Mouse (Mus musculus) midbrain, embryonic 10.5 days (tissue): Measurements from ENCODE around the gene Dgkg. TPM values are rescaled to one million over a fixed set of nuclear protein-coding genes. Genes with fewer than 3 reads are reported as not detected.

ENCODE experiments used
- DNase-seq: peaks from one replicate; pipeline ENCODE4 v3.0.0-alpha.2; 2017; ENCODE audit warnings: low spot score
- H3K27ac ChIP-seq: fragments of 300-500 bp; sonication (generic); replicated peaks from 2 replicates; pipeline ENCODE4 v1.5.1; 2016; ENCODE audit warnings: mild to moderate bottlenecking
- H3K27me3 ChIP-seq: fragments of 300-500 bp; sonication (generic); 2 replicates; pipeline ENCODE4 v1.6.1; 2016; ENCODE audit warnings: low read depth, mild to moderate bottlenecking; ENCODE audit not compliant: poor library complexity, severe bottlenecking
- H3K36me3 ChIP-seq: fragments of 300-500 bp; sonication (generic); 2 replicates; pipeline ENCODE4 v1.6.1; 2016; ENCODE audit warnings: mild to moderate bottlenecking, moderate library complexity
- H3K4me1 ChIP-seq: fragments of 300-500 bp; sonication (generic); 2 replicates; pipeline ENCODE4 v1.6.1; 2016
- H3K4me3 ChIP-seq: fragments of 300-500 bp; sonication (generic); 2 replicates; pipeline ENCODE4 v1.5.1; 2016; ENCODE audit warnings: mild to moderate bottlenecking, moderate library complexity
- H3K9me3 ChIP-seq: fragments of 300-500 bp; sonication (generic); replicated peaks from 2 replicates; pipeline ENCODE4 v1.6.1; 2016; ENCODE audit warnings: mild to moderate bottlenecking
- whole genome bisulfite sequencing: fragments of 180-500 bp; shearing (Covaris S2); methylation state at CpG from one replicate; pipeline ENCODE4 v1.1.7; 2016; 5-methylcytosine and 5-hydroxymethylcytosine counted together
- microRNA-seq: library from miRNA; unstranded; fragments of <30 nt; microRNA quantifications from one replicate; pipeline ENCODE4, GENCODE M21; 2017
- polyA plus RNA-seq: library from polyadenylated mRNA; unstranded; fragments of >200 nt; fragmentation: Nextera tagmentation; extraction: Ambion mirVana; gene quantifications from 2 replicates; pipeline ENCODE4 v1.2.1, GENCODE M21; 2016

Dgkg gene
- polyA plus RNA-seq, 1 experiment from 2014 or later, result 0.07 TPM

GRCm38 (mm10) chr16:22434530-22434929, 222.5 kb downstream of the Dgkg start:
- Histone ChIP-seq H3K36me3 (peaks cover 3% of the 10 kb centered on the region; the same call in 1 of the 2 replicates), H3K4me3 (peak overlapping the region; percentile 30; the same call in 1 of the 2 replicates), H3K4me1 (peaks cover 57% of the 10 kb centered on the region), H3K9me3 (no peaks in the 10 kb centered on the region), H3K27ac (no peak overlapping the region; the same call in 1 of the 2 replicates), H3K27me3 (peaks cover 76% of the 10 kb centered on the region)
- 52% methylated on average over 5 of the region's 5 CpGs for WGBS
- DNase-seq, result no peak

DNA sequence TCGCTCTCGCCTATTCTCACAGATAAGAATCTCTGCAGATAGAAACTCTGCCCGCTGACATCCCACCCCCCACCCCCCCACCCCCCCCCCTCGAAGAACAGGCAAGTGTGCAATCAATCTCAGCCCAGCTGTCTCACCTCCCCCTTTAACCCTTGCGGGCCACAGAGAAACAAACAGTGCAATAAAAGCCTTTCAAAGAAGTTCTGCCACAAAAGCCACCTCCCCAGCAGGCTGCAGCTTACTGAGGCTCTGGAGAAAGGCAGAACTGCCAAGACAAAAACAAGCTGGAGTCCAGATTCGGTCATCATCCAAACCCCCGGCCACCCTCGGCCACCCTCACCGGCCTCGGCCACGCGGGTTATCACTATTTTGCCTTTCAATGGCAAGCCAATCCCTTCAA, 223.1 kb downstream of the Dgkg start:
- H3K4me1 ChIP-seq, result peaks cover 58% of the 10 kb centered on the region
- peak; percentile 50 for DNase-seq
- H3K27me3 ChIP-seq, result peaks cover 79% of the 10 kb centered on the region
- no peaks in the 10 kb centered on the region for H3K9me3 ChIP-seq
- H3K36me3 ChIP-seq, result peaks cover 3% of the 10 kb centered on the region; the same call in 1 of the 2 replicates
- 12% methylated on average over 12 of the region's 12 CpGs for WGBS
- peak overlapping the region; percentile 30 for H3K4me3 ChIP-seq
- H3K27ac ChIP-seq, result peak overlapping the region; percentile 43; the same call in 1 of the 2 replicates

DNA sequence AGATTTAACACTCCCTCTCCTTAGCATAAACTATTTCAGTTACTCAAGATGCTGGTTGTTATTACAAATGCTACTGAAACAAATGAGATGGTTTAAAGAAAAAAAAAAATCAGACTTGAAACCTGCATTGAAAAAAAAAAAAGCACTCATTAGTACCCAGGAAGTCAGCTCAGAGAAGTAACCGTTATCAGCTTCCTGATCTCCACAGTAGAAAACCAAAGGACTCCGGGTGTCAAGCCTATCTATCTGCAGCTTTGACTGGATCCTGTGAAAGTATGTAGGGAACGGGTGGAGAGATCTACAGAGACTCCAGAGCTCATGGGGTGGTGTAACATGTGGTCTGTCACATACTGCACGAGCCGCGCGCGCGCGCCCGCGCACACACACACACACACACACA, 225.2 kb downstream of the Dgkg start:
- peaks cover 3% of the 10 kb centered on the region; the same call in 1 of the 2 replicates for H3K36me3 ChIP-seq
- H3K27me3 ChIP-seq, result peaks cover 74% of the 10 kb centered on the region
- WGBS, result 86% methylated on average over 12 of the region's 12 CpGs
- H3K4me3 ChIP-seq, result no peak overlapping the region
- no peaks in the 10 kb centered on the region for H3K9me3 ChIP-seq
- no peak for DNase-seq
- H3K27ac ChIP-seq, result no peak overlapping the region
- H3K4me1 ChIP-seq, result peaks cover 61% of the 10 kb centered on the region

- Histone ChIP-seq H3K4me1 (peaks cover 60% of the 10 kb centered on the region), H3K4me3 (no peak overlapping the region), H3K9me3 (no peaks in the 10 kb centered on the region), H3K27me3 (peaks cover 71% of the 10 kb centered on the region), H3K27ac (no peak overlapping the region), H3K36me3 (peaks cover 3% of the 10 kb centered on the region; the same call in 1 of the 2 replicates)
- WGBS, result 82% methylated on average over 2 of the region's 2 CpGs
- no peak for DNase-seq
Measured at GRCm38 (mm10) chr16:22431335-22431734, 225.7 kb downstream of the Dgkg start.

DNA sequence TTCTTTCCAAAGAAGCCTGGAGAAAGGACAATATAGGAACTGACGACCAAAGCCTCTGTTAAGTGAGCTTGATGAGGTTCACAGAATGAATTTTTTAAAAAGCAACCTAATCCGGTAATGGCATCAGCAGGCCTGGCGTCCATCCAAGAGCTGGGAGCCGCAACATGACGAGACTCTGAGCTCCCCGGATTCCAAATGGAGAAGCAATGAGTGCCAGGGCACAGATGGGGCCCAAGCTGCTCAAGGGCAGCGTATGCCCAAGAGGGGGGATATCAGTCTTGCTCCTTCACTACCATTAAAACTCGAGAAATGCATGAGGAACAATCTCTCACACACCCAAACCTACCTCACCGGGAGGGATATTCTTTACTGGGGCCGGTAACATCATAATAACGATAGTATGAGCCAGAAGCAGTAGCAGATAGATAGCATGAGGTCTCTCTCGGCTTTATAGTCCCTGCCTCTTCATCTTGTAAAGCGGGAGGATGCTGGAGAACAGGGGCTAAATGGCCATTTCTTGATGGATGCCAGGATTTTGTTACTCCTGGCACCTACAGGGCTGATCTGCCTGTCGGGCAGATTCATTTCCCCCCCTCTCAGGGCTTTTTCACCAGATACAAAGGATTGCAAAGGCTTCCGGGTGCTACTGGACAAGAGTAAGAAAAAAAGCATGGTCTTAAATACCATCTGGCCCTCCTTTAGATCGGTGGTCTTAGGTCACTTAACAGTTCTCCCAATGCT, 226.6 kb downstream of the Dgkg start:
- H3K4me3 ChIP-seq, result no peak overlapping the region
- peaks cover 71% of the 10 kb centered on the region for H3K27me3 ChIP-seq
- H3K27ac ChIP-seq, result no peak overlapping the region
- no peak for DNase-seq
- no peaks in the 10 kb centered on the region for H3K9me3 ChIP-seq
- peaks cover 10% of the 10 kb centered on the region; the same call in 1 of the 2 replicates for H3K36me3 ChIP-seq
- WGBS, result 82% methylated on average over 16 of the region's 16 CpGs
- peaks cover 58% of the 10 kb centered on the region for H3K4me1 ChIP-seq

GRCm38 (mm10) chr16:22429377-22429776, 227.6 kb downstream of the Dgkg start:
- Histone ChIP-seq H3K4me3 (peak overlapping the region; percentile 43), H3K27me3 (peaks cover 61% of the 10 kb centered on the region), H3K9me3 (no peaks in the 10 kb centered on the region), H3K4me1 (peaks cover 48% of the 10 kb centered on the region), H3K27ac (peak overlapping the region; percentile 59), H3K36me3 (peaks cover 17% of the 10 kb centered on the region; the same call in 1 of the 2 replicates)
- WGBS, result 1% methylated on average over 8 of the region's 8 CpGs
- DNase-seq, result no peak

- H3K27me3 ChIP-seq, result peaks cover 60% of the 10 kb centered on the region
- 3% methylated on average over 9 of the region's 9 CpGs for WGBS
- H3K4me1 ChIP-seq, result peaks cover 44% of the 10 kb centered on the region
- H3K4me3 ChIP-seq, result peak overlapping the region; percentile 43
- peak; percentile 86 for DNase-seq
- peaks cover 17% of the 10 kb centered on the region; the same call in 1 of the 2 replicates for H3K36me3 ChIP-seq
- peak overlapping the region; percentile 59 for H3K27ac ChIP-seq
- no peaks in the 10 kb centered on the region for H3K9me3 ChIP-seq
Measured at GRCm38 (mm10) chr16:22428853-22429341, 228.1 kb downstream of the Dgkg start.

- no peak overlapping the region for H3K27ac ChIP-seq
- peaks cover 15% of the 10 kb centered on the region; the same call in 1 of the 2 replicates for H3K36me3 ChIP-seq
- WGBS, result 80% methylated on average over 7 of the region's 7 CpGs
- no peak for DNase-seq
- peaks cover 35% of the 10 kb centered on the region for H3K4me1 ChIP-seq
- peaks cover 45% of the 10 kb centered on the region for H3K27me3 ChIP-seq
- H3K9me3 ChIP-seq, result no peaks in the 10 kb centered on the region
- H3K4me3 ChIP-seq, result no peak overlapping the region
Measured at GRCm38 (mm10) chr16:22426866-22427265, 230.2 kb downstream of the Dgkg start.

GRCm38 (mm10) chr16:22422256-22422655, 234.8 kb downstream of the Dgkg start:
- Histone ChIP-seq H3K4me3 (no peak overlapping the region), H3K36me3 (peaks cover 25% of the 10 kb centered on the region; the same call in 1 of the 2 replicates), H3K9me3 (no peaks in the 10 kb centered on the region), H3K4me1 (peaks cover 7% of the 10 kb centered on the region), H3K27me3 (0 out of 2 replicates have a peak, but pooled peaks cover 14% of the 10 kb centered on the region), H3K27ac (no peak overlapping the region)
- WGBS, result 89% methylated on average over 5 of the region's 5 CpGs
- no peak for DNase-seq

Small RNA genes lying within 50 kb of the gene (microRNA-seq; reads per million reads assigned to microRNA genes)
- gene Mir6362 (not detected), gene Mir8095 (not detected)

Other genes with a start within 250 kb of the Dgkg start
- 20.6 and 24.4 TPM in 2 replicates for gene Etv5, start 217.5 kb downstream of the Dgkg start, polyA plus RNA-seq
- 0.16 and 0.22 TPM in 2 replicates for gene Crygs, start 154.4 kb upstream of the Dgkg start, polyA plus RNA-seq
- 34.8 and 39.1 TPM in 2 replicates for gene Tbccd1, start 200.4 kb upstream of the Dgkg start, polyA plus RNA-seq
- gene Dnajb11, start 200.6 kb upstream of the Dgkg start, polyA plus RNA-seq, result 86.7 and 100 TPM in 2 replicates
- not detected in 2 replicates for gene Ahsg, start 234.1 kb upstream of the Dgkg start, polyA plus RNA-seq